Mouse (Mus musculus) kidney, postnatal 10 days (tissue): ENCODE data around the gene Zfp277.

Experiments
- DNase-seq: peaks from one replicate; pipeline ENCODE4 v3.0.0; 2021; ENCODE audit warnings: mixed read lengths

Gene Zfp277

GRCm38 (mm10) chr12:40445648-40446449 is at the start of gene Zfp277, which contains the start of gene Dock4:
Gene Zfp277 (minus strand): TSS chr12:40445902.
Gene Dock4 (plus strand): TSS chr12:40445952.
- DNase-seq = peak; percentile 100

- DNase-seq = no peak
Observed at GRCm38 (mm10) chr12:40486047-40486837, 40.5 kb upstream of the Zfp277 start.

- DNase-seq = no peak
Observed at GRCm38 (mm10) chr12:40485210-40485609, 39.5 kb upstream of the Zfp277 start.

- peak; percentile 36 for DNase-seq
Observed at GRCm38 (mm10) chr12:40484224-40484623, 38.5 kb upstream of the Zfp277 start.

- DNase-seq = peak; percentile 62
Observed at GRCm38 (mm10) chr12:40477621-40478452, 32.1 kb upstream of the Zfp277 start.

GRCm38 (mm10) chr12:40473709-40474108 is 28.0 kb upstream of the Zfp277 start:
- DNase-seq = no peak

- peak; percentile 49 for DNase-seq
Observed at GRCm38 (mm10) chr12:40471649-40472399, 26.1 kb upstream of the Zfp277 start.

- no peak for DNase-seq
Observed at GRCm38 (mm10) chr12:40469009-40469408, 23.3 kb upstream of the Zfp277 start.

GRCm38 (mm10) chr12:40468235-40468634 is 22.5 kb upstream of the Zfp277 start:
- no peak for DNase-seq

GRCm38 (mm10) chr12:40464282-40464681 is 18.6 kb upstream of the Zfp277 start:
- no peak for DNase-seq

GRCm38 (mm10) chr12:40463828-40464227 is 18.1 kb upstream of the Zfp277 start:
- DNase-seq = no peak

- peak; percentile 53 for DNase-seq
Observed at GRCm38 (mm10) chr12:40462693-40463235, 17.1 kb upstream of the Zfp277 start.

GRCm38 (mm10) chr12:40459673-40460265 is 14.1 kb upstream of the Zfp277 start:
- DNase-seq = no peak

- peak; percentile 77 for DNase-seq
Observed at GRCm38 (mm10) chr12:40458977-40459376, 13.3 kb upstream of the Zfp277 start.

GRCm38 (mm10) chr12:40456517-40456916 is 10.8 kb upstream of the Zfp277 start:
- DNase-seq = no peak

- DNase-seq = no peak
Observed at GRCm38 (mm10) chr12:40449119-40449795, 3.6 kb upstream of the Zfp277 start.

GRCm38 (mm10) chr12:40447561-40448355 is 2.1 kb upstream of the Zfp277 start:
- no peak for DNase-seq

GRCm38 (mm10) chr12:40446450-40447381 is 1.0 kb upstream of the Zfp277 start:
- DNase-seq = peak; percentile 71

GRCm38 (mm10) chr12:40445206-40445605 is 496 bp downstream of the Zfp277 start:
- no peak for DNase-seq
